Mouse (Mus musculus) liver, adult 2 months (tissue): ENCODE measurements around the gene Fbp1.

Experiments
- CTCF ChIP-seq: fragments of 200-500 bp; IDR thresholded peaks from 2 replicates; pipeline ENCODE4 v1.5.1; 2011; ENCODE audit warnings: low read depth, low read length, control low read depth
- POLR2A ChIP-seq: fragments of 200-500 bp; IDR thresholded peaks from 2 replicates; pipeline ENCODE4 v1.6.1; 2011; ENCODE audit warnings: low read length, control low read depth; ENCODE audit not compliant: insufficient read depth; ENCODE audit errors: extremely low read depth

DNA sequence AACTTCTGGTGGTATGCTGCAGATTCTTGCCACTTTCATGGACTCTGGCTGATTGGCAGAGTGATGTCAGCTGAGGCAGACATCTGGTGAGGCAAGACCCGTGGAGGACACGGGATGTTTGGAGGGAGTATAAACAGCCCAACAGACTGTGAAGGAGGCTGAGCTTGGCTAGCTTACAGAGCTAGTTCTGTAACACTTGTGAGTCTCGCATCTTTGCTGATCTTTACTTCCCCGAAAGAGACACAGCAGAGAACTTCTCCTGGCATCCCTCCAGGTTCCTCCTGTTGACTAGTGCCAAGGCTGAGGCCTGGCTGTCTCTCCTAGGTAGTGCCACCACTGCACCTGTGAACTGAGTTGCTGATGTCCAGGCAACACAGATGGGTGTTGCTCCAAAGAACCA lies 28.6 kb upstream of the Fbp1 start:
- TF ChIP-seq CTCF (no peak), POLR2A (no peak)
